Mouse (Mus musculus) forebrain, embryonic 12.5 days (tissue): ENCODE measurements around the gene Evi2. TPM values are rescaled to one million over a fixed set of nuclear protein-coding genes. Genes with fewer than 3 reads are reported as not detected.

Experiments used
- ATAC-seq: fragments of 200-750 bp; cut with Nextera tagmentation; 2 replicates; pipeline ENCODE4 v1.8.0; 2017; ENCODE audit warnings: moderate TSS enrichment; ENCODE audit not compliant: low FRiP score
- H3K27ac ChIP-seq: fragments of 300-500 bp; sonication (generic); 2 replicates; pipeline ENCODE4 v1.5.1; 2016; ENCODE audit warnings: mild to moderate bottlenecking
- H3K27me3 ChIP-seq: fragments of 300-500 bp; sonication (generic); 2 replicates; pipeline ENCODE4 v1.6.1; 2016; ENCODE audit warnings: mild to moderate bottlenecking
- H3K36me3 ChIP-seq: fragments of 300-500 bp; sonication (generic); replicated peaks from 2 replicates; pipeline ENCODE4 v1.6.1; 2016; ENCODE audit warnings: mild to moderate bottlenecking
- H3K4me1 ChIP-seq: fragments of 300-500 bp; sonication (generic); 2 replicates; pipeline ENCODE4 v1.6.1; 2016
- H3K4me2 ChIP-seq: fragments of 300-500 bp; sonication (generic); 2 replicates; pipeline ENCODE4 v1.6.1; 2016; ENCODE audit warnings: mild to moderate bottlenecking, moderate library complexity
- H3K4me3 ChIP-seq: fragments of 300-500 bp; sonication (generic); replicated peaks from 2 replicates; pipeline ENCODE4 v1.5.1; 2016; ENCODE audit warnings: mild to moderate bottlenecking
- H3K9ac ChIP-seq: fragments of 300-500 bp; sonication (generic); 2 replicates; pipeline ENCODE4 v1.6.1; 2016; ENCODE audit warnings: mild to moderate bottlenecking
- H3K9me3 ChIP-seq: fragments of 300-500 bp; sonication (generic); 2 replicates; pipeline ENCODE4 v1.6.1; 2016
- WGBS: fragments of 180-500 bp; shearing (Covaris S2); methylation state at CpG from one replicate; pipeline ENCODE4 v1.1.7; 2016; 5-methylcytosine and 5-hydroxymethylcytosine counted together
- polyA plus RNA-seq: library from polyadenylated mRNA; unstranded; fragments of >200 nt; fragmentation: Nextera tagmentation; extraction: Ambion mirVana; gene quantifications from 2 replicates; pipeline ENCODE4 v1.2.1, GENCODE M21; 2016

Evi2 gene
- polyA plus RNA-seq, 1 experiment from 2014 or later: 1.0 TPM

DNA sequence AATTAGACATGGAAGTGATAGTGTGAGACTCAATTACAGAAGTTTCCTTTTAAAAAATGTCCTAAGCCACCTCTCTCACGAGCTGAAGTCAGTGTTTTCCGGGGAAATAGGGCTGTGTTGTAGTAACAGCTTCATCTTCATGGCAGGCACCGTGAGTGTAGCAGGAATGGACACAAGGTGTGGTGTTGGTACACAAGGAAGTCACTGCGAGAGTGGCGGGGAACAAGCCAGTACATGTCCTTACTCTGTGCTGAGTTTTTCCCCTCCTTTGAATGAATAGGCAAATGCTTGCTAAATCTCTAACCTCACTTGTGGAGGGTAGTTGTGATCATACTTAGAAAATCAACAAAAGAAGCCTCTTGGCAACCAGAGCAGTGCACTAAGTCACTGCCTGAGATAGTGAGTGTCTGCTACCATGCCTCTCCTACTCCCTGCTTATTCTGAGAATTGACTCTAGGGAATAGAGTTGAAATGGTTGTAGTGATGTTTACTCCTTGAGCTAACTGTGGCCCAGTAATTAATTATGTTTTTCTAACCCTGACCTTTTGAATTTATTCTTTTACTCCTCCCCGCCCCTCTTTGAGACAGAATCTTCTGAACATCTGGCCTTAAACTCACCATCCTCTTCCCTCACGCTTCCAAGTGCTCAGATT, 46.4 kb downstream of the Evi2 start:
- no peak overlapping the region for H3K4me3 ChIP-seq
- no peaks in the 10 kb centered on the region for H3K4me1 ChIP-seq
- H3K36me3 ChIP-seq: peaks cover 18% of the 10 kb centered on the region
- H3K27ac ChIP-seq: no peak overlapping the region
- no peak overlapping the region for H3K9ac ChIP-seq
- ATAC-seq: no peak
- no peaks in the 10 kb centered on the region for H3K27me3 ChIP-seq
- no peak overlapping the region for H3K4me2 ChIP-seq
- 86% methylated on average over 7 of the region's 7 CpGs for WGBS
- H3K9me3 ChIP-seq: no peaks in the 10 kb centered on the region

DNA sequence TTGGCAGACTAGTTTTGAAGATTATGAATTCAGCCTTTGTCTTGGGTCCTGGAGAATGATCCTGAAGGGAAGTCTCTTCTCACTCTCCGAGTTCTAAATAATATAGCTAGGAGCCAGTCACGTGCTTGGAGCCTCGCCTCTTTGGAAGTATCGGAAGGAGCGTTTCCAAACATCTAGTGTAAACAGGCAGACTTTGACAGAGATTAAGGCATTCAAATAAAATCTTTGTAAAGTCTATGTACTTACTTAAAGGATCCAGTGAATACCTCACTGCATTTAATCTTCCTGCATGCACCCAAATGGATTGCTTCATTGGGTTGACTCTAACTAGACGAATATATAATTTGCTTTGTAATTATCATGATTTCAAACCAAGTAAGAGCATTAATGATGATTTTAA, 47.0 kb downstream of the Evi2 start:
- no peak overlapping the region for H3K4me2 ChIP-seq
- H3K9ac ChIP-seq: no peak overlapping the region
- no peaks in the 10 kb centered on the region for H3K4me1 ChIP-seq
- no peaks in the 10 kb centered on the region for H3K9me3 ChIP-seq
- peaks cover 22% of the 10 kb centered on the region for H3K36me3 ChIP-seq
- H3K4me3 ChIP-seq: no peak overlapping the region
- H3K27ac ChIP-seq: no peak overlapping the region
- no peaks in the 10 kb centered on the region for H3K27me3 ChIP-seq
- no peak for ATAC-seq
- WGBS: 89% methylated on average over 6 of the region's 6 CpGs

DNA sequence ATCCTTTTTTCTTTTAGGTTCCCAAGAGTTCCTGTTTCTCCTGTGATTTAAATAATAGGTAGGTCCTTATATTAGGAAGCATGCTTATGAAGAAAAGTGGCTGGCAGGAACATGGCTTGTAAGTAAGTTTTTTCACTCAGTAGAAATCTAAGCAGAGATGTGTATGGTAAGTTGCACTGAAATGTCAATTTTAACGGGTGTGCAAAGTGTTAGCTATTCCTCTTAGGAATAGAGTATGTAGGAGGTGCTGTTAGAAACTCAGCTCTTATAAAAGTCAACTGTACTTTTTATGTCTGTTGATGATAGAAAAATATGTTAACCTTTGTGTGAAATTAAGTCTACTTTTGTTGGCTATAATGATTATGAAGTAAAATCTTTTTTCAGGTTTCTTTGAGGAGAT, 62.3 kb downstream of the Evi2 start:
- no peaks in the 10 kb centered on the region for H3K9me3 ChIP-seq
- no peak overlapping the region for H3K4me2 ChIP-seq
- H3K27me3 ChIP-seq: no peaks in the 10 kb centered on the region
- no peak for ATAC-seq
- WGBS: 90% methylated on average over 1 of the region's 1 CpGs
- peaks cover 40% of the 10 kb centered on the region for H3K36me3 ChIP-seq
- no peaks in the 10 kb centered on the region for H3K4me1 ChIP-seq
- no peak overlapping the region for H3K27ac ChIP-seq
- H3K4me3 ChIP-seq: no peak overlapping the region
- no peak overlapping the region for H3K9ac ChIP-seq

Other genes starting within 250 kb of the Evi2 start
- gene Gm9964, start 233.7 kb downstream of the Evi2 start, polyA plus RNA-seq: not detected in 2 replicates
- 8.9 and 9.6 TPM in 2 replicates for gene Nf1, start 190.9 kb downstream of the Evi2 start, polyA plus RNA-seq
- gene Omg, start 26.5 kb downstream of the Evi2 start, polyA plus RNA-seq: 1.4 and 1.5 TPM in 2 replicates
- not detected in 2 replicates for gene Evi2b, start 6.8 kb downstream of the Evi2 start, polyA plus RNA-seq
- gene Evi2a, start within 50 bp of the Evi2 start, polyA plus RNA-seq: 2.9 and 3.0 TPM in 2 replicates
- gene Rab11fip4, start 60.6 kb upstream of the Evi2 start, polyA plus RNA-seq: 25.6 and 26.8 TPM in 2 replicates